Mouse (Mus musculus) forebrain, embryonic 11.5 days (tissue): ENCODE measurements around the gene Hmgxb4. TPM values are rescaled to one million over a fixed set of nuclear protein-coding genes. Genes with fewer than 3 reads are reported as not detected.
"Not testable (repeated sequence)": the region's sequence is repeated elsewhere in the genome, so short reads cannot be mapped to it uniquely, and the experiment has no call there.

Source experiments
- ATAC-seq: fragments of 200-750 bp; cut with Nextera tagmentation; replicated peaks from 2 replicates; pipeline ENCODE4 v1.8.0; 2017; ENCODE audit warnings: moderate TSS enrichment; ENCODE audit not compliant: low FRiP score
- DNase-seq: peaks from one replicate; pipeline ENCODE4 v3.0.0-alpha.2; 2017; ENCODE audit warnings: low spot score
- H3K27ac ChIP-seq: fragments of 300-500 bp; sonication (generic); 2 replicates; pipeline ENCODE4 v1.5.1; 2014; ENCODE audit warnings: low read depth, low read length
- H3K27me3 ChIP-seq: fragments of 300-500 bp; sonication (generic); 2 replicates; pipeline ENCODE4 v1.6.1; 2014; ENCODE audit warnings: mild to moderate bottlenecking, low read length, mixed read lengths; ENCODE audit not compliant: control insufficient read depth, insufficient read depth
- H3K36me3 ChIP-seq: fragments of 300-500 bp; sonication (generic); 2 replicates; pipeline ENCODE4 v1.6.1; 2014; ENCODE audit warnings: mild to moderate bottlenecking, low read length, moderate library complexity, mixed read lengths; ENCODE audit not compliant: control insufficient read depth, insufficient read depth
- H3K4me1 ChIP-seq: fragments of 300-500 bp; sonication (generic); replicated peaks from 2 replicates; pipeline ENCODE4 v1.6.1; 2014; ENCODE audit warnings: low read length, mixed read lengths; ENCODE audit not compliant: control insufficient read depth, insufficient read depth
- H3K4me2 ChIP-seq: fragments of 300-500 bp; sonication (generic); 2 replicates; pipeline ENCODE4 v1.6.1; 2014; ENCODE audit warnings: low read depth, mild to moderate bottlenecking, low read length, moderate library complexity, mixed read lengths; ENCODE audit not compliant: severe bottlenecking
- H3K4me3 ChIP-seq: fragments of 300-500 bp; sonication (generic); 2 replicates; pipeline ENCODE4 v1.5.1; 2014; ENCODE audit warnings: low read depth, low read length
- H3K9ac ChIP-seq: fragments of 300-500 bp; sonication (generic); 2 replicates; pipeline ENCODE4 v1.6.1; 2014; ENCODE audit warnings: low read length
- H3K9me3 ChIP-seq: fragments of 300-500 bp; sonication (generic); 2 replicates; pipeline ENCODE4 v1.6.1; 2016; ENCODE audit warnings: low read length, mixed read lengths; ENCODE audit not compliant: control insufficient read depth
- WGBS: fragments of 180-500 bp; shearing (Covaris S2); extraction: QIAGEN DNeasy Blood & Tissue Kit; methylation state at CpG from one replicate; pipeline ENCODE4 v1.1.7; 2014; 5-methylcytosine and 5-hydroxymethylcytosine counted together
- polyA plus RNA-seq: library from polyadenylated mRNA; unstranded; fragments of >200 nt; fragmentation: Nextera tagmentation; extraction: Ambion mirVana; gene quantifications from 2 replicates; pipeline ENCODE4 v1.2.1, GENCODE M21; 2014

Gene Hmgxb4
- 52.5 and 54.5 TPM in 2 replicates for polyA plus RNA-seq

GRCm38 (mm10) chr8:74993081-74993474, at the start of gene Hmgxb4:
Hmgxb4 (plus strand) TSS chr8:74993356.
- Histone ChIP-seq H3K4me1 (0 out of 2 replicates have a peak, but pooled peaks cover 3% of the 10 kb centered on the region), H3K4me3 (peak within 1 kb of the TSS; percentile 90), H3K27ac (peak within 1 kb of the TSS; percentile 93), H3K27me3 (no peaks in the 10 kb centered on the region), H3K9me3 (no peaks in the 10 kb centered on the region), H3K36me3 (no peaks in the 10 kb centered on the region; the same call in 1 of the 2 replicates), H3K4me2 (peak within 1 kb of the TSS; percentile 64), H3K9ac (peak within 1 kb of the TSS; percentile 100)
- WGBS: 14% methylated on average over 8 of the region's 8 CpGs
- DNase-seq (no peak), ATAC-seq (peak; percentile 13; the same call in 1 of the 2 replicates)

GRCm38 (mm10) chr8:74949445-74949844, 43.7 kb upstream of the Hmgxb4 start:
- Histone ChIP-seq H3K36me3 (no peaks in the 10 kb centered on the region), H3K9me3 (no peaks in the 10 kb centered on the region), H3K4me1 (no peaks in the 10 kb centered on the region), H3K4me2 (no peak overlapping the region), H3K4me3 (no peak overlapping the region), H3K27ac (no peak overlapping the region), H3K27me3 (no peaks in the 10 kb centered on the region), H3K9ac (no peak overlapping the region)
- no peak for DNase-seq
- no peak for ATAC-seq
- 93% methylated on average over 1 of the region's 1 CpGs for WGBS

GRCm38 (mm10) chr8:74963983-74964382, 29.2 kb upstream of the Hmgxb4 start:
- Histone ChIP-seq H3K4me2 (no peak overlapping the region), H3K27ac (no peak overlapping the region), H3K9me3 (no peaks in the 10 kb centered on the region), H3K4me1 (no peaks in the 10 kb centered on the region), H3K9ac (no peak overlapping the region), H3K27me3 (no peaks in the 10 kb centered on the region), H3K4me3 (no peak overlapping the region), H3K36me3 (no peaks in the 10 kb centered on the region)
- no peak for ATAC-seq
- DNase-seq: no peak
- WGBS: 88% methylated on average over 5 of the region's 5 CpGs

- 90% methylated on average over 3 of the region's 3 CpGs for WGBS
- not testable (repeated sequence) for H3K4me1 ChIP-seq, H3K4me3 ChIP-seq, H3K9me3 ChIP-seq, H3K9ac ChIP-seq, H3K27ac ChIP-seq, H3K36me3 ChIP-seq, H3K27me3 ChIP-seq, ATAC-seq, DNase-seq, H3K4me2 ChIP-seq
Measured at GRCm38 (mm10) chr8:74970286-74970685, 22.9 kb upstream of the Hmgxb4 start.

- Histone ChIP-seq H3K27ac (no peak overlapping the region), H3K4me2 (no peak overlapping the region), H3K27me3 (no peaks in the 10 kb centered on the region), H3K9me3 (no peaks in the 10 kb centered on the region), H3K4me1 (no peaks in the 10 kb centered on the region), H3K9ac (no peak overlapping the region), H3K4me3 (no peak overlapping the region), H3K36me3 (no peaks in the 10 kb centered on the region)
- DNase-seq: no peak
- no peak for ATAC-seq
- WGBS: 80% methylated on average over 4 of the region's 4 CpGs
Measured at GRCm38 (mm10) chr8:74971636-74972035, 21.5 kb upstream of the Hmgxb4 start.

GRCm38 (mm10) chr8:74972322-74972883, 20.8 kb upstream of the Hmgxb4 start:
- no peaks in the 10 kb centered on the region for H3K36me3 ChIP-seq
- no peaks in the 10 kb centered on the region for H3K4me1 ChIP-seq
- H3K9me3 ChIP-seq: no peaks in the 10 kb centered on the region
- no peak for DNase-seq
- 86% methylated on average over 7 of the region's 7 CpGs for WGBS
- ATAC-seq: no peak
- H3K4me2 ChIP-seq: no peak overlapping the region
- no peak overlapping the region for H3K27ac ChIP-seq
- no peaks in the 10 kb centered on the region for H3K27me3 ChIP-seq
- H3K4me3 ChIP-seq: no peak overlapping the region
- no peak overlapping the region for H3K9ac ChIP-seq

- no peak overlapping the region for H3K27ac ChIP-seq
- no peaks in the 10 kb centered on the region for H3K9me3 ChIP-seq
- H3K27me3 ChIP-seq: no peaks in the 10 kb centered on the region
- 75% methylated on average over 8 of the region's 8 CpGs for WGBS
- DNase-seq: no peak
- ATAC-seq: no peak
- no peaks in the 10 kb centered on the region for H3K4me1 ChIP-seq
- H3K4me2 ChIP-seq: no peak overlapping the region
- H3K9ac ChIP-seq: no peak overlapping the region
- no peaks in the 10 kb centered on the region for H3K36me3 ChIP-seq
- H3K4me3 ChIP-seq: no peak overlapping the region
Measured at GRCm38 (mm10) chr8:74973121-74973869, 19.9 kb upstream of the Hmgxb4 start.

GRCm38 (mm10) chr8:74973904-74974303, 19.3 kb upstream of the Hmgxb4 start:
- Histone ChIP-seq H3K36me3 (no peaks in the 10 kb centered on the region), H3K4me2 (no peak overlapping the region), H3K27ac (no peak overlapping the region), H3K9ac (no peak overlapping the region), H3K4me3 (no peak overlapping the region), H3K27me3 (no peaks in the 10 kb centered on the region), H3K4me1 (no peaks in the 10 kb centered on the region), H3K9me3 (no peaks in the 10 kb centered on the region)
- ATAC-seq (no peak), DNase-seq (no peak)
- 85% methylated on average over 2 of the region's 2 CpGs for WGBS

- WGBS: 81% methylated on average over 1 of the region's 1 CpGs
- no peaks in the 10 kb centered on the region for H3K4me1 ChIP-seq
- no peaks in the 10 kb centered on the region for H3K27me3 ChIP-seq
- no peak overlapping the region for H3K4me3 ChIP-seq
- DNase-seq (no peak), ATAC-seq (no peak)
- H3K27ac ChIP-seq: no peak overlapping the region
- H3K9me3 ChIP-seq: no peaks in the 10 kb centered on the region
- no peak overlapping the region for H3K9ac ChIP-seq
- H3K4me2 ChIP-seq: no peak overlapping the region
- H3K36me3 ChIP-seq: no peaks in the 10 kb centered on the region
Measured at GRCm38 (mm10) chr8:74977427-74977826, 15.7 kb upstream of the Hmgxb4 start.
